Mouse (Mus musculus): Measurements from ENCODE around the gene Dnajc19. TPM values are rescaled to one million over a fixed set of nuclear protein-coding genes. Genes with fewer than 3 reads are reported as not detected.

Gene Dnajc19
- polyA plus RNA-seq (2021): 90.9 TPM

GRCm38 (mm10) chr3:34080900-34081662, at the start of gene Dnajc19:
Dnajc19 (minus strand) TSS chr3:34081321.
- ChIA-PET POLR2A (interaction anchor here (0.8 kb wide), 1 partner anchor 9 kb away, joined by 4 read pairs; no protein-coding TSS in a partner anchor), CTCF (interaction anchor here (1.0 to 2.7 kb wide), 6 partner anchors 10 to 148 kb away, joined by 3 to 8 read pairs (median 3); no protein-coding TSS in a partner anchor)
- peak; percentile 74 for DNase-seq (ENCODE audit: low read depth, low spot score)
- no peak for TF ChIP-seq CTCF (IDR thresholded peaks at IDR 0.05)
- in situ Hi-C loops (cut with MboI; ENCODE audit: low pct_unique_long_range_greater_than_20kb): no loop called here
- ATAC-seq: peak; percentile 89
- H3K27me3 ChIP-seq: no peaks in the 10 kb centered on the region

GRCm38 (mm10) chr3:34129957-34130356, 48.8 kb upstream of the Dnajc19 start:
- in situ Hi-C loops (cut with MboI; ENCODE audit: low pct_unique_long_range_greater_than_20kb): no loop called here
- TF ChIP-seq CTCF (IDR thresholded peaks at IDR 0.05): no peak
- no peak for DNase-seq (ENCODE audit: low read depth, low spot score)
- ATAC-seq: no peak
- ChIA-PET CTCF (interaction anchor here (0.9 to 1.7 kb wide), 5 partner anchors 8 to 35 kb away, joined by 3 to 4 read pairs (median 4); no protein-coding TSS in a partner anchor), POLR2A (interaction anchor here (0.7 kb wide), 1 partner anchor 310 kb away, joined by 3 read pairs; no protein-coding TSS in a partner anchor)
- peaks cover 34% of the 10 kb centered on the region for H3K27me3 ChIP-seq

- in situ Hi-C loops (cut with MboI; ENCODE audit: low pct_unique_long_range_greater_than_20kb): no loop called here
Measured at GRCm38 (mm10) chr3:34121311-34121710, 40.2 kb upstream of the Dnajc19 start.

GRCm38 (mm10) chr3:34120791-34121190, 39.7 kb upstream of the Dnajc19 start:
- in situ Hi-C loops (cut with MboI; ENCODE audit: low pct_unique_long_range_greater_than_20kb): no loop called here
- TF ChIP-seq CTCF (IDR thresholded peaks at IDR 0.05): no peak
- DNase-seq (ENCODE audit: low read depth, low spot score) (no peak), ATAC-seq (no peak)
- ChIA-PET CTCF (no interaction called here), POLR2A (no interaction called here)
- H3K27me3 ChIP-seq: peaks cover 14% of the 10 kb centered on the region

More at GRCm38 (mm10) chr3:34121311-34121710, 40.2 kb upstream of the Dnajc19 start:
- ChIA-PET POLR2A (no interaction called here), CTCF (no interaction called here)
- peaks cover 18% of the 10 kb centered on the region for H3K27me3 ChIP-seq
- DNase-seq (ENCODE audit: low read depth, low spot score) (no peak), ATAC-seq (no peak)
- TF ChIP-seq CTCF (IDR thresholded peaks at IDR 0.05): no peak

- no peak for DNase-seq (ENCODE audit: low read depth, low spot score)
- ATAC-seq: no peak
- H3K27me3 ChIP-seq: peaks cover 7% of the 10 kb centered on the region
- in situ Hi-C loops (cut with MboI; ENCODE audit: low pct_unique_long_range_greater_than_20kb): no loop called here
- ChIA-PET POLR2A (no interaction called here), CTCF (no interaction called here)
- TF ChIP-seq CTCF (IDR thresholded peaks at IDR 0.05): no peak
Measured at GRCm38 (mm10) chr3:34119869-34120268, 38.7 kb upstream of the Dnajc19 start.

- peaks cover 6% of the 10 kb centered on the region for H3K27me3 ChIP-seq
- no peak for TF ChIP-seq CTCF (IDR thresholded peaks at IDR 0.05)
- ChIA-PET POLR2A (no interaction called here), CTCF (interaction anchor here (1.3 kb wide), 2 partner anchors 19 to 120 kb away, joined by 3 to 4 read pairs; no protein-coding TSS in a partner anchor)
- in situ Hi-C loops (cut with MboI; ENCODE audit: low pct_unique_long_range_greater_than_20kb): no loop called here
- DNase-seq (ENCODE audit: low read depth, low spot score) (no peak), ATAC-seq (no peak)
Measured at GRCm38 (mm10) chr3:34115806-34116205, 34.7 kb upstream of the Dnajc19 start.

GRCm38 (mm10) chr3:34111941-34112685, 31.0 kb upstream of the Dnajc19 start:
- no peak for TF ChIP-seq CTCF (IDR thresholded peaks at IDR 0.05)
- ChIA-PET CTCF (interaction anchor here (1.4 kb wide), 1 partner anchor 9 kb away, joined by 7 read pairs; no protein-coding TSS in a partner anchor), POLR2A (no interaction called here)
- H3K27me3 ChIP-seq: peaks cover 10% of the 10 kb centered on the region
- no peak for DNase-seq (ENCODE audit: low read depth, low spot score)
- in situ Hi-C loops (cut with MboI; ENCODE audit: low pct_unique_long_range_greater_than_20kb): no loop called here
- no peak for ATAC-seq

GRCm38 (mm10) chr3:34107631-34108030, 26.5 kb upstream of the Dnajc19 start:
- ATAC-seq (no peak), DNase-seq (ENCODE audit: low read depth, low spot score) (peak; percentile 4)
- in situ Hi-C loops (cut with MboI; ENCODE audit: low pct_unique_long_range_greater_than_20kb): no loop called here
- no peak for TF ChIP-seq CTCF (IDR thresholded peaks at IDR 0.05)
- CTCF ChIA-PET: interaction anchor here (0.8 kb wide), 1 partner anchor 9 kb away, joined by 3 read pairs; no protein-coding TSS in a partner anchor
- peaks cover 42% of the 10 kb centered on the region for H3K27me3 ChIP-seq
- POLR2A ChIA-PET: no interaction called here

- ChIA-PET POLR2A (no interaction called here), CTCF (no interaction called here)
- ATAC-seq: no peak
- no peak for TF ChIP-seq CTCF (IDR thresholded peaks at IDR 0.05)
- in situ Hi-C loops (cut with MboI; ENCODE audit: low pct_unique_long_range_greater_than_20kb): no loop called here
- peaks cover 42% of the 10 kb centered on the region for H3K27me3 ChIP-seq
- no peak for DNase-seq (ENCODE audit: low read depth, low spot score)
Measured at GRCm38 (mm10) chr3:34106421-34106820, 25.3 kb upstream of the Dnajc19 start.

GRCm38 (mm10) chr3:34103902-34104672, 23.0 kb upstream of the Dnajc19 start:
- H3K27me3 ChIP-seq: peaks cover 42% of the 10 kb centered on the region
- in situ Hi-C loops (cut with MboI; ENCODE audit: low pct_unique_long_range_greater_than_20kb): no loop called here
- ChIA-PET POLR2A (no interaction called here), CTCF (interaction anchor here (0.8 to 2.2 kb wide), 4 partner anchors 9 to 28 kb away, joined by 5 to 7 read pairs (median 6); no protein-coding TSS in a partner anchor)
- ATAC-seq (no peak), DNase-seq (ENCODE audit: low read depth, low spot score) (no peak)
- TF ChIP-seq CTCF (IDR thresholded peaks at IDR 0.05): no peak
